In genomic region chr7:19229404-19229803, GRCm38 (mm10) we compare ENCODE assay signal across 9 mouse cellular contexts. TPM values are rescaled to one million over a fixed set of nuclear protein-coding genes. Genes with fewer than 3 reads are reported as not detected.
DNase-seq lines count a peak whose midpoint lies in the region; ATAC-seq and TF ChIP-seq lines count a peak whose summit lies in the region.
"Had no signal": no experiment of that assay in that cellular context is flagged by ENCODE, and none has a peak within 500 bp of the region (broad histone marks: within the 10 kb centered on the region; RNA-seq: fewer than 3 reads in every experiment).

No protein-coding gene starts in this region.

- 31% methylated on average over 5 of the region's 5 CpGs for WGBS in heart, embryonic 15.5 days
- 53% methylated on average over 5 of the region's 5 CpGs for WGBS in forebrain, embryonic 14.5 days
- 24% methylated on average over 5 of the region's 5 CpGs for WGBS in liver, embryonic 16.5 days (ENCODE audit: insufficient replicate concordance)

- H3K4me3 ChIP-seq in heart, embryonic 15.5 days: peak overlapping the region; percentile 64
- peak overlapping the region; percentile 91 to 97 for H3K4me3 ChIP-seq in ES-E14 (ENCODE audit: insufficient read depth in 1 of 2, low read depth in 1 of 2, low read length in 2 of 2, poor library complexity in 1 of 2, severe bottlenecking in 1 of 2)
- peak overlapping the region; percentile 39 for H3K4me3 ChIP-seq in forebrain, embryonic 14.5 days (ENCODE audit: low read depth, low read length)
- peak overlapping the region; percentile 77 for H3K4me3 ChIP-seq in liver, embryonic 16.5 days (ENCODE audit: low read depth, low read length)

- H3K9ac ChIP-seq in heart, embryonic 15.5 days: peak overlapping the region; percentile 73
- H3K9ac ChIP-seq in ES-E14 (ENCODE audit: insufficient read depth, low read depth, low read length, poor library complexity, severe bottlenecking): peak overlapping the region; percentile 93
- H3K9ac ChIP-seq in forebrain, embryonic 14.5 days (ENCODE audit: low read length): peak overlapping the region; percentile 75
- H3K9ac ChIP-seq in liver, embryonic 16.5 days (ENCODE audit: low read depth, low read length): peak overlapping the region; percentile 85

- peaks cover 27% of the 10 kb centered on the region for H3K4me1 ChIP-seq in heart, embryonic 15.5 days (replicated peaks)
- H3K4me1 ChIP-seq in ES-E14 (ENCODE audit: control insufficient read depth in 2 of 2, insufficient read depth in 2 of 2, low read length in 2 of 2, poor library complexity in 1 of 2): peaks cover 0 to 8% of the 10 kb centered on the region in 2 experiments; a peak in 2 of 4 replicates
- peaks cover 13% of the 10 kb centered on the region for H3K4me1 ChIP-seq in forebrain, embryonic 14.5 days (ENCODE audit: control insufficient read depth, insufficient read depth, low read length)
- H3K4me1 ChIP-seq in liver, embryonic 16.5 days (ENCODE audit: control insufficient read depth, low read depth, low read length): peaks cover 41% of the 10 kb centered on the region

- ATAC-seq in heart, embryonic 15.5 days (replicated peaks; ENCODE audit: insufficient number of reproducible peaks, insufficient read depth, low FRiP score, low read depth): no peak
- no peak for ATAC-seq in forebrain, embryonic 14.5 days
- no peak for ATAC-seq in liver, embryonic 16.5 days (ENCODE audit: low read depth)

- peak overlapping the region; percentile 69 for H3K4me2 ChIP-seq in heart, embryonic 15.5 days
- H3K4me2 ChIP-seq in forebrain, embryonic 14.5 days (ENCODE audit: low read length): peak overlapping the region; percentile 94
- H3K4me2 ChIP-seq in liver, embryonic 16.5 days (ENCODE audit: low read depth, low read length): peak overlapping the region; percentile 78

- in situ Hi-C loops in ES-E14 (cut with MboI; ENCODE audit: low sequenced_read_pairs in 2 of 2, unreplicated experiment in 2 of 2): no loop called here

- no peak for DNase-seq in heart, postnatal 4 days
- DNase-seq in ES-E14 (ENCODE audit: low read depth, low spot score): no peak
- no peak for DNase-seq in forebrain, embryonic 14.5 days (ENCODE audit: low spot score)
- no peak for DNase-seq in urinary bladder, postnatal 25 days (ENCODE audit: low spot score)
- DNase-seq in frontal cortex, postnatal 36 days (ENCODE audit: low spot score in 2 of 2): no peak
- no peak for DNase-seq in spleen, postnatal 14 days (ENCODE audit: low spot score in 2 of 2)

- H3K36me3 ChIP-seq in heart, embryonic 15.5 days: peaks cover 15% of the 10 kb centered on the region; the same call in 1 of the 2 replicates
- H3K36me3 ChIP-seq in ES-E14 (ENCODE audit: control insufficient read depth, insufficient read depth, low read length, poor library complexity, severe bottlenecking): peaks cover 2% of the 10 kb centered on the region; the same call in 1 of the 2 replicates
- H3K36me3 ChIP-seq in forebrain, embryonic 14.5 days (ENCODE audit: control insufficient read depth, insufficient read depth, low read length): 0 out of 2 replicates have a peak, but pooled peaks cover 4% of the 10 kb centered on the region
- H3K36me3 ChIP-seq in liver, embryonic 16.5 days (ENCODE audit: control insufficient read depth, insufficient read depth): peaks cover 3% of the 10 kb centered on the region; the same call in 1 of the 2 replicates

- H3K27me3 ChIP-seq in heart, embryonic 15.5 days: no peaks in the 10 kb centered on the region
- H3K27me3 ChIP-seq in forebrain, embryonic 14.5 days (replicated peaks; ENCODE audit: control insufficient read depth, insufficient read depth, low read length): no peaks in the 10 kb centered on the region
- no peaks in the 10 kb centered on the region for H3K27me3 ChIP-seq in liver, embryonic 16.5 days (ENCODE audit: control insufficient read depth, insufficient read depth, low read depth, low read length)

- H3K9me3 ChIP-seq in heart, embryonic 15.5 days (replicated peaks): no peaks in the 10 kb centered on the region
- no peaks in the 10 kb centered on the region for H3K9me3 ChIP-seq in ES-E14 (ENCODE audit: control insufficient read depth, insufficient read depth, low read depth, low read length)
- no peaks in the 10 kb centered on the region for H3K9me3 ChIP-seq in forebrain, embryonic 14.5 days (replicated peaks; ENCODE audit: control insufficient read depth, low read length)
- H3K9me3 ChIP-seq in liver, embryonic 16.5 days (replicated peaks; ENCODE audit: control insufficient read depth, low read length): no peaks in the 10 kb centered on the region

- peak overlapping the region; percentile 99 for H3K27ac ChIP-seq in heart, embryonic 15.5 days
- H3K27ac ChIP-seq in ES-E14 (ENCODE audit: insufficient read depth, low read depth, low read length, poor library complexity, severe bottlenecking): no peak overlapping the region
- 0 out of 2 replicates have a peak overlapping the region, but pooled peaks have one; percentile 70 for H3K27ac ChIP-seq in forebrain, embryonic 14.5 days (ENCODE audit: low read depth, low read length)
- H3K27ac ChIP-seq in liver, embryonic 16.5 days (ENCODE audit: low read length): peak overlapping the region; percentile 93

TF ChIP-seq in ES-E14, 5 proteins besides CTCF, POLR2A, EP300 and RAD21:
- TF ChIP-seq HCFC1 (IDR thresholded peaks at IDR 0.05; ENCODE audit: borderline replicate concordance, insufficient read depth, low read length): no peak
- no peak for TF ChIP-seq CHD2 (IDR thresholded peaks at IDR 0.05; ENCODE audit: low read depth, low read length)
- TF ChIP-seq ZC3H11A (IDR thresholded peaks at IDR 0.05; ENCODE audit: borderline replicate concordance, low read depth, low read length): no peak
- TF ChIP-seq ZNF384 (IDR thresholded peaks at IDR 0.05; ENCODE audit: low read depth, low read length): no peak
- no peak for TF ChIP-seq MAFK (IDR thresholded peaks at IDR 0.05; ENCODE audit: insufficient read depth, low read depth, low read length)

RNA-seq across cellular contexts. Expression of gene Opa3, which starts 1.3 kb away (rescaled TPM):
- 33.8 and 37.9 TPM in 2 replicates for polyA plus RNA-seq in heart, embryonic 15.5 days (2015; fragmentation: Nextera tagmentation; extraction: Ambion mirVana)
- 10 to 100 TPM; 54.7 to 60.0 TPM for total RNA-seq in heart, postnatal 4 days (2021)
- total RNA-seq in ES-E14 (2012; rRNA removed): 12.6 and 15.8 TPM in 2 replicates
- polyA plus RNA-seq in forebrain, embryonic 14.5 days (2014; fragmentation: Nextera tagmentation; extraction: Ambion mirVana): 42.5 TPM in 2 replicates
- 13.2 and 14.3 TPM in 2 replicates for polyA plus RNA-seq in liver, embryonic 16.5 days (2015; fragmentation: Nextera tagmentation; extraction: Ambion mirVana)

RNA-seq across cellular contexts. Expression of gene Gpr4, which starts 17.1 kb away (rescaled TPM):
- polyA plus RNA-seq in heart, embryonic 15.5 days (2015; fragmentation: Nextera tagmentation; extraction: Ambion mirVana): 2.1 and 2.2 TPM in 2 replicates
- total RNA-seq in heart, postnatal 4 days (2021): 1 to 10 TPM; 6.7 to 8.1 TPM
- total RNA-seq in ES-E14 (2012; rRNA removed): 3.8 TPM in 2 replicates
- 1.8 and 2.3 TPM in 2 replicates for polyA plus RNA-seq in forebrain, embryonic 14.5 days (2014; fragmentation: Nextera tagmentation; extraction: Ambion mirVana)
- 0.49 and 0.60 TPM in 2 replicates for polyA plus RNA-seq in liver, embryonic 16.5 days (2015; fragmentation: Nextera tagmentation; extraction: Ambion mirVana)

RNA-seq across cellular contexts. Expression of gene Vasp, which starts 42.2 kb away (rescaled TPM):
- polyA plus RNA-seq in heart, embryonic 15.5 days (2015; fragmentation: Nextera tagmentation; extraction: Ambion mirVana): 81.2 and 81.6 TPM in 2 replicates
- 100 to 1,000 TPM; 117 to 119 TPM for total RNA-seq in heart, postnatal 4 days (2021)
- total RNA-seq in ES-E14 (2012; rRNA removed): 92.5 and 108 TPM in 2 replicates
- polyA plus RNA-seq in forebrain, embryonic 14.5 days (2014; fragmentation: Nextera tagmentation; extraction: Ambion mirVana): 27.1 and 32.3 TPM in 2 replicates
- 32.8 and 33.0 TPM in 2 replicates for polyA plus RNA-seq in liver, embryonic 16.5 days (2015; fragmentation: Nextera tagmentation; extraction: Ambion mirVana)

RNA-seq across cellular contexts. Expression of gene Ppm1n, which starts 50.5 kb away (rescaled TPM):
- 0.11 and 0.16 TPM in 2 replicates for polyA plus RNA-seq in heart, embryonic 15.5 days (2015; fragmentation: Nextera tagmentation; extraction: Ambion mirVana)
- total RNA-seq in heart, postnatal 4 days (2021): under 1 TPM in 1 of 2 experiments, not detected in 1; 0.26 TPM
- 2.9 and 9.7 TPM in 2 replicates for total RNA-seq in ES-E14 (2012; rRNA removed)
- polyA plus RNA-seq in forebrain, embryonic 14.5 days (2014; fragmentation: Nextera tagmentation; extraction: Ambion mirVana): 0.30 and 0.67 TPM in 2 replicates
- polyA plus RNA-seq in liver, embryonic 16.5 days (2015; fragmentation: Nextera tagmentation; extraction: Ambion mirVana): 0.11 TPM in 1 of 2 replicates, not detected in the other
- total RNA-seq: hematopoietic stem cell, adult 5-6 weeks had no signal

RNA-seq across cellular contexts. Expression of gene Rtn2, which starts 53.0 kb away (rescaled TPM):
- polyA plus RNA-seq in heart, embryonic 15.5 days (2015; fragmentation: Nextera tagmentation; extraction: Ambion mirVana): 27.2 TPM in 2 replicates
- total RNA-seq in heart, postnatal 4 days (2021): 10 to 100 TPM; 30.2 to 32.3 TPM
- total RNA-seq in ES-E14 (2012; rRNA removed): 9.9 and 10.8 TPM in 2 replicates
- 102 and 109 TPM in 2 replicates for polyA plus RNA-seq in forebrain, embryonic 14.5 days (2014; fragmentation: Nextera tagmentation; extraction: Ambion mirVana)
- polyA plus RNA-seq in liver, embryonic 16.5 days (2015; fragmentation: Nextera tagmentation; extraction: Ambion mirVana): 2.9 and 4.1 TPM in 2 replicates
- total RNA-seq: hematopoietic stem cell, adult 5-6 weeks had no signal

Comparison
In these comparisons a context has a peak if more than half of its experiments do, and no peak if none do; other contexts are left out.
1. H3K4me3 ChIP-seq: peak in every context shown above with its lines; median percentile 94 in ES-E14; 77 in liver, embryonic 16.5 days; 64 in heart, embryonic 15.5 days; 39 in forebrain, embryonic 14.5 days.